Mouse (Mus musculus) ZHBTc4 (cell line): ENCODE data around the gene Pygo1.

ENCODE experiments used
- DNase-seq: peaks from one replicate; pipeline ENCODE4 v3.0.0-alpha.2; 2011; ENCODE audit warnings: low read depth, low spot score

The Pygo1 gene

GRCm38 (mm10) chr9:72935309-72935708 lies 9.9 kb downstream of the Pygo1 start:
- DNase-seq, result peak; percentile 74

GRCm38 (mm10) chr9:72936301-72936700 lies 10.9 kb downstream of the Pygo1 start:
- DNase-seq, result no peak

- peak; percentile 84 for DNase-seq
Measured at GRCm38 (mm10) chr9:72943424-72943823, 18.0 kb downstream of the Pygo1 start.

DNA sequence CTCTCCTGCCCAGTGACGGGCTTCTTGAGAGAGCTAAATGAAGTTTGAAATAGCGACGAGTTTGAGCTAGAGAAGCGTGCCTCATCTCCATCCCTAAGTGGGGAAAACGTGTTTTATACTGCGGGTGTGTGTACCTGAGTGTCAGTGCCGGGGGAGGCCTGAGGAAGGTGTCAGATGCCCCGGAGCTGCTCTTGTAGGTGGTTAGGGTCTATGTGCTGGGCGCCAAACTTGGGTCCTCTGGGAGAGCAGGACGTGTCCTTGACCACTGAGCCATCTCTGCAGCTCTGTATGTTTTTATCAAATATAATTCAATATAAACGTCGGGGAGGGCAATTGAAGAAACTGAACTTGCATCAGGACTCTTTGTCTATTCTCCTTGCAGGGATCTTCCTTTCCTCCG lies 18.8 kb downstream of the Pygo1 start:
- no peak for DNase-seq

DNA sequence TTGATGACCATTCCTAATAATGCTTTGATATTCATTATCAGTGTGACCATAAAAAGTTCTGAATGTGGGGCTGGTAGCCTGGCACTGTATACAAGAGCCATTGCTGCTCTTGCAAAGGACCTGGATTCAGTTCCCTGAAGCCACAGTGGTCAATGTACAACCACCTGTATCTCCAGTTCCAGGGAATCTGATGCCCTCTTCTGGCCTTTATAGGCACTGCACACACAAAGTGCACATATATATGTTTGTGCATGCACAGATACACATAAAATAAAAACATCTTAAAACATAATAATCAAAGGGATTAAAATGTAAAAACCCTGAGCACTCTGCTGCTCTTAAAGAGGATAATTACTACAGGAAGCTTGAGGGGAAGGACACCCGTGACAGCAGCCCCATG lies 21.6 kb downstream of the Pygo1 start:
- DNase-seq, result peak; percentile 65

GRCm38 (mm10) chr9:72949572-72949971 lies 24.1 kb downstream of the Pygo1 start:
- no peak for DNase-seq

DNA sequence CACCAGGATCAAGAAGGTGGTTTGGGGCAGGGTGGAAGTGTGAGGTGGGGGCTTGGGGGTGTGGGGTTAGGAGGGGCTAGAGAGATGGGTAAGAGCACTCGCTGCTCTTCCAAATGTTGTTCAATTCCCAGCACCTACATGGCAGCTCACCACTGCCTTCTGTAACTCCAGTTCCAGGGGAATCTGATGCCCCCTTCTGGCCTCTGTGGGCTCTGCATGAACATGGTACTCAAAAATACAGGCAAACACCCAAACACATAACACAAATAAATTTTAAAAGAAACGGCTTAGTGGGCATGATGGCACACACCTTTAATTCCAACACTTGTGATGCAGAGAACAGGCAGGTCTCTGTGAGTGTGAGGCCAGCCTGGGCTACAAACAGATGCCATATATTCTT lies 29.3 kb downstream of the Pygo1 start:
- DNase-seq, result peak; percentile 82

DNA sequence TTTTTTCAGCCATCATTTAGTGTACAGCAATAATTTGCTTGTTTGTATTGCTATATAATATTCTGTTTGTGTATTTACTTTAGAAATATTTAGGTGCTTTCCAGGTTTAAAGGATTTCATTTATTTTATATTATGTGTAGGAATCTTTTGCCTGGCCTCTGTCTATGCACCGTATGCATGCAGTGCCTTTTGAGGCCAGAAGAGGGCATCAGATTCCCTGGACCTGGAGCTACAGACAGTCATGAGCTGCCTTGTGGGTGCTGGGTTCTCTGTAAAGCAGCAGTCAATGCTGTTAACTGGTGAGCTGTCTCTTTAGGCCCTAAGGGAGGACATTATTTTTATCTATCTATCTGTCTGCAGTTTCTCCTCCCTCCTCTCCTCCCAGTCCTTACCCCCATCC lies 30.1 kb downstream of the Pygo1 start:
- peak; percentile 85 for DNase-seq

- peak; percentile 89 for DNase-seq
Measured at GRCm38 (mm10) chr9:72958521-72959450, 33.3 kb downstream of the Pygo1 start, which contains the start of the genes Dyx1c1 and Gm44503. TSS of gene Dyx1c1 (plus strand) at chr9:72958785. TSS of gene Gm44503 (plus strand) at chr9:72958852.

DNA sequence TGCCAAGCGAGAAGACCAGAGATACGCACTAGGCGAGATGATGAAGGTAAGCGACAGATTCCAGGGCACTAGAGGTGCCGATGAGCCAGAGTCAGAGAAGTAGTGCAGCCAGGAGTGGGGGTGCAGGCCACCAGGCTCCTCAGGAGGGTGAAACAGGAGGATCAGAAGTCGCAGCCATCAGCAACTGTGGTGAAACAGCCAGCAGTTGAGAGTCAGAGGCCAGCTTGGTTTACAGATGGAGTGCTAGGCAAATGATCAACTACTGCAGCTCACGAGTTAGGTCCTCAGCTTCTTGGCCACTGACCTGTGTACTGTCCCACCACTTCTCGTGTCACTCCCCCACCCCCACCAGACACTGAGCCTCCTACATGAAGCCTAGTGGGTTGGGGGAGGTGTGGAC lies 35.9 kb downstream of the Pygo1 start:
- DNase-seq, result no peak

GRCm38 (mm10) chr9:72961959-72962358 lies 36.5 kb downstream of the Pygo1 start:
- peak; percentile 31 for DNase-seq

GRCm38 (mm10) chr9:72968349-72969061 lies 43.1 kb downstream of the Pygo1 start:
- peak; percentile 83 for DNase-seq

GRCm38 (mm10) chr9:72969874-72970273 lies 44.4 kb downstream of the Pygo1 start:
- DNase-seq, result peak; percentile 90

DNA sequence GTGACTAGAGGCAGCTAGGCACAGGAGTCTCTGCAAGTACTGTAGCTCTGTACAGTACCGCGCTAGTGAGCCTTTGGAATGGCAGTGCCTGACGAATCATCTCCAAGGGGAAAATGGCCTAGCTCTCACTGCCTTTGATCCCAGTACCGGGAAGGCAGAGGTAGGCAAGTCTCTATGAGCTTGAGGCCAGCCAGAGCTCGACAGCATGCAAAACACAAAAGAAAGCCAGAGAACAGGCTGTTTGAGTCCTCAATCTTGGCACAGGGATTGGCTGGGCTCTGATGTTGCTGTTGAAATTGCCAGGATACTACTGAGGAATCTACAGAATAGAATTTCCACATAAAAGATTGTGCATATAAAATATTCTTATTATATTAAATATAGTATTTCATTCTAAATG lies 47.0 kb downstream of the Pygo1 start:
- DNase-seq, result no peak

DNA sequence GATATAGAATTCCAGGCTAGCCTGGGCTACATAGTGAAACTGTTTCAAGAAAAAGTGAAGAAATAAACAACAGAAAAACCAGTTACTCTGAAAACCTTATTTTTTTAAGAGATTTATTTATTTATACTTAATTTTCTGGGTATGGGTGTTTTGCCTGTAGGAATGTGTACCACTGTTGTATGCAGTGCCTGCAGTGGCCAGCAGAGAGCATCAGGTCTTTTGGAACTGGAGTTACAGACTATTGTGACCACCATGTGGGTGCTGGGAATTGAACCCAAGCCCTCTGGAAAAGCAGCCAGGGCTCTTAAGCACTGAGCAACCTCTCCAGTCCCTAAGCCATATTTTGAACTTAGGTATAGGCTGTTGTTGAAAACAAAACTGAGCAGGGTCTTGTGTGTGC lies 47.5 kb downstream of the Pygo1 start:
- peak; percentile 33 for DNase-seq

GRCm38 (mm10) chr9:72974734-72975133 lies 49.3 kb downstream of the Pygo1 start:
- DNase-seq, result no peak

DNA sequence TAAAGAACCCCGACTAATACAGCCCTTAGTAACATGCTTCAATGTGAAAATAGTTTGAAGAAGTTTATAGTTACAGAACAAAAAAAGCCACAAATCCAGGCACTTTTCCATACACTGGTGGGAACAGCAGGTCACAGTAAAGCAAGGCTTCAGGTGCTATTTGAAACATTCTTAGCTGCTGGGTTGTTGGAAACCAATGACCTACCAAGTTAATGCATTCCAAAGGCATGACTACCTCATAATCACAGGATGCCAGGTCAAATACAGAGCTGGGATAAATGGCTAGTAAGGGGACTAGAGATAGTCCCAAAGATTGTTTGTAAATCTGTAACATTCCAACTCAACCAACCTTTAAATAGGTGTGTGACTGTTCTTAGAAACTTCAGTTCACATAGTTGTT lies 49.8 kb downstream of the Pygo1 start:
- no peak for DNase-seq

DNA sequence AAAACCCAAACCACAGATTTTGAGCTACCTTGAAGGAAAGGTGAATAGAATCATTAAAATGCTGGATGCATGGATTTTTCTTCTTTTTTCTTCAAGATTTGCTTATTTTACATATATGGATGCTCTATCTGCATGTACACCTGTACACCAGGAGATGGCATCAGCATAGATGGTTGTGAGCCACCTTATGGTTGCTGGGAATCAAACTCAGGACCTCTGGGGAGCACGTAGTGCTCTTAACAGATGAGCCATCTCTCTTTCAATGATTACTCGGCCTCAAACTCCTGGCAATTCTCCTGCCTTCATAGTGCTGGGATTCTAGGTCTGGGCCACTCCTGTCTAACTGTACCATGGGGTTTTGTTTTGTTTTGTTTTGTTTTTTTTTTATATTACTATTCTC lies 57.6 kb downstream of the Pygo1 start:
- DNase-seq, result no peak

- peak; percentile 100 for DNase-seq
Measured at GRCm38 (mm10) chr9:72985250-72986220, 60.1 kb downstream of the Pygo1 start, which contains the start of the genes Ccpg1os and Ccpg1. TSS of gene Ccpg1os (minus strand) at chr9:72985382. TSS of gene Ccpg1 (plus strand) at chr9:72985429.

DNA sequence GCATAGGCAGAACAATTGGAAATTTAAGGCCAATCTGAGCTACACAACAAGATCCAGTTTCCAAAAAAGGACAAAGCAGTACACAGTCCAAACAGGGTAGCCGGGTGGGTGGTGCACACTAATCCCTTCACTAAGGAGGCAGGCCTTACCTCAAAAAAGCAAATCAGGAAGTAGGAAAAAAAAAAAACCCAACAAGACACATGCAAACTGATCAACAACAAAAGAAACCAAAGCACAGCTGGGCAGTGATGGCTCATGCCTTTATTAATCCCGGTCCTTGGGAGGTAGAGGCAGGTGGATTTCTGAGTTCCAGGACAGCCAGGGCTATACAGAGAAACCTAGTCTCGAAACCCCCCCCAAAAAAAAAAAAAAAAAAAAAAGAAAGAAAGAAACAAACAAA lies 62.3 kb downstream of the Pygo1 start:
- no peak for DNase-seq

GRCm38 (mm10) chr9:72988706-72989105 lies 63.3 kb downstream of the Pygo1 start:
- no peak for DNase-seq
